Mouse (Mus musculus): ENCODE results near the gene Fgfr2. TPM values are rescaled to one million over a fixed set of nuclear protein-coding genes. Genes with fewer than 3 reads are reported as not detected.

Gene Fgfr2
- polyA plus RNA-seq, 1 experiment: 14.7 TPM

DNA sequence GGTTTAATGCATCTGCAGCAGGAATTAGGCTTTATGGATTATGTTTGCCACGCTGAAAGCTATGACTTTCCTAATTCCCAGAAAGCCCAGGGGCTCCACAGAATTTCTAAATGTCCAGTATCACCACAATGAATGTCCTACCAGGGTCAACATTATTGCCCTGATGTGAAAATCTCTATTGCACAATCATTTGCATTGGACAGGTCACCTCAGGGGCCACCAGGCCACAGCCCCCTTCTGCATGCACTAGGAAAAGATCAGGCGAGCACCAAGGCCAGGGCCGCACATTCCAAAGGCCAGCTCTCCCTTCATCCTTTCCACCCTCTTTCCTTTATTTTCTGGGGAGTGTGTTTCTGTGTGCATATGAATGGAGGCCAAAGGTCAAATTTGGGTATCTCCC lies 2897.9 kb downstream of the Fgfr2 start:
- TF ChIP-seq POLR2A (IDR thresholded peaks at IDR 0.05; ENCODE audit: low read depth, low read length) (no peak), CTCF (IDR thresholded peaks at IDR 0.05; ENCODE audit: extremely low read depth, insufficient read length, insufficient replicate concordance, low read depth, low read length) (no peak)
- Histone ChIP-seq H3K4me1 (ENCODE audit: control insufficient read depth, insufficient read depth, insufficient read length, low read length) (no peaks in the 10 kb centered on the region), H3K27me3 (ENCODE audit: control insufficient read depth, insufficient read depth, low read length) (no peaks in the 10 kb centered on the region), H3K4me3 (ENCODE audit: low read depth, low read length) (no peak overlapping the region), H3K27ac (ENCODE audit: insufficient read depth, low read depth, low read length) (no peak overlapping the region), H3K36me3 (ENCODE audit: control insufficient read depth, insufficient read depth, low read length) (no peaks in the 10 kb centered on the region)
- 72% methylated on average over 3 of the region's 3 CpGs for WGBS

DNA sequence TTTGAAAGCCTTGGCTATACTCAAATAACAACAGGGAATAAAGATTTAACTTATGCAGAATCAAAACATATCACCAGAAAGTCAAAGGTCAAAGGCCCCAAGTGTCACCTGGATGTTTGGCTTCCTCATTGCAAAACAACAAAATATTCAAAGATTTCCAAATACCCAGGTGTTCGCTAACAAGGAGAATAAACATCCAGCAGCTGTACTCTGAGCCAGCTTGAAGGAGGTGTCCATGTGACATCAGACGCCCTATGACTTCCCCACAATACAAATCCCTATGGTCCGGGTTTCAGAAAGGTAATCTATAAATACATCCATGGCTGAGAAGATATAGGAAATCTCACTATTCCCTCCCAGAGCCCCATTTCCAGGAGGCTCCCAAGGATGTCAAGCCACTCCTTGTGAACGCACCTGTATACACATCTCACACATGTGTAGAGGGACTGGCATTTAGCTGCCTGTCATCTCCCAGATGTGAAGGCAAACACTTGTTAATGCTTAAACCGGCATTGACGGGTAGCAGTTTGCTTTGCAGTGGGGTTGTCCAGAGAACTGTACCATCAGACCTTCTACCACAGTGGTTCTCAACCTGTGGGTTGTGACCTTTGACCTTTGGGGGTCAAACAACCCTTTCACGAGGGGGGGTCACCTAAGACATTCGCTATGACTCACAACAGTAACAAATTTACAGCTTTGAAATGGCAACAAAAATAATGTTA lies 2900.4 kb downstream of the Fgfr2 start:
- TF ChIP-seq POLR2A (IDR thresholded peaks at IDR 0.05; ENCODE audit: low read depth, low read length) (no peak), CTCF (IDR thresholded peaks at IDR 0.05; ENCODE audit: extremely low read depth, insufficient read length, insufficient replicate concordance, low read depth, low read length) (no peak)
- H3K27me3 ChIP-seq (ENCODE audit: control insufficient read depth, insufficient read depth, low read length): no peaks in the 10 kb centered on the region
- WGBS: 41% methylated on average over 8 of the region's 8 CpGs
- H3K36me3 ChIP-seq (ENCODE audit: control insufficient read depth, insufficient read depth, low read length): no peaks in the 10 kb centered on the region
- H3K4me1 ChIP-seq (ENCODE audit: control insufficient read depth, insufficient read depth, insufficient read length, low read length): peaks cover 4% of the 10 kb centered on the region; the same call in 1 of the 2 replicates
- H3K4me3 ChIP-seq (ENCODE audit: low read depth, low read length): no peak overlapping the region
- no peak overlapping the region for H3K27ac ChIP-seq (ENCODE audit: insufficient read depth, low read depth, low read length)

DNA sequence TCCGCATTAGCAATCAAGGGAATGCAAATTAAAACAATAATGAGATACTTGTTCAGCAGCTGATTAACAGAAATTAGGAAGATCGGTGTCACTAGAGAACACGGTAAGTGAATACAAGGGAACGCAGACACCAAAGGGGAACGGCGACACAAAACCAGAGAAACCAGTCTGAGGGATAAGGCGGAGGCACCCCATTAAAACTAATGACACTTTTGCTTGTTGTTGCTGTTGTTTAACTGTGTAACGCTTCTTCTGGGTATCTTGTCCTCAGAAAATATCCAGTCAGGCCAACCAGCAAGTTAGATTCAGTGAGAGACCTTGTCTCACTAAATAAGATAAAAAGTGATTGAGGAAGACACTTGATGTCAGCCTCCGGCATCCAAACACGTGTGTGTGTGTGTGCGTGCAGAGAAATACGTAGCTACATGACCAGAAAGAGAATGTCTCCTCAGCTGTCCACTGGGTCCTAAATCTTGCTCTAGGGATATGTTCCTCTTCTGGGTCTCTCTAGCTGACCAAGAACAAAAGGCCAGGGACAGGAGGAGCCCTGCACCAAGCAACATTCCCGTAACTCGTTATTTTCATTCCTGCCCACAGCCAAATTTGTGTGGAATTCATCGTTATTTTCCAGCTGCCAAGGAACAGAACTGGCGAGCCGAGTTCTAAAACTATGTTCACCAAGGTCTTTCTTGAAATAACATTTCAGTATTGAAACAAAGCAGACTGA lies 2901.3 kb downstream of the Fgfr2 start:
- H3K4me3 ChIP-seq (ENCODE audit: low read depth, low read length): no peak overlapping the region
- WGBS: 83% methylated on average over 17 of the region's 17 CpGs
- H3K27me3 ChIP-seq (ENCODE audit: control insufficient read depth, insufficient read depth, low read length): no peaks in the 10 kb centered on the region
- H3K4me1 ChIP-seq (ENCODE audit: control insufficient read depth, insufficient read depth, insufficient read length, low read length): peaks cover 4% of the 10 kb centered on the region; the same call in 1 of the 2 replicates
- no peak for TF ChIP-seq CTCF (IDR thresholded peaks at IDR 0.05; ENCODE audit: extremely low read depth, insufficient read length, insufficient replicate concordance, low read depth, low read length)
- no peak for TF ChIP-seq POLR2A (IDR thresholded peaks at IDR 0.05; ENCODE audit: low read depth, low read length)
- H3K36me3 ChIP-seq (ENCODE audit: control insufficient read depth, insufficient read depth, low read length): no peaks in the 10 kb centered on the region
- H3K27ac ChIP-seq (ENCODE audit: insufficient read depth, low read depth, low read length): no peak overlapping the region

DNA sequence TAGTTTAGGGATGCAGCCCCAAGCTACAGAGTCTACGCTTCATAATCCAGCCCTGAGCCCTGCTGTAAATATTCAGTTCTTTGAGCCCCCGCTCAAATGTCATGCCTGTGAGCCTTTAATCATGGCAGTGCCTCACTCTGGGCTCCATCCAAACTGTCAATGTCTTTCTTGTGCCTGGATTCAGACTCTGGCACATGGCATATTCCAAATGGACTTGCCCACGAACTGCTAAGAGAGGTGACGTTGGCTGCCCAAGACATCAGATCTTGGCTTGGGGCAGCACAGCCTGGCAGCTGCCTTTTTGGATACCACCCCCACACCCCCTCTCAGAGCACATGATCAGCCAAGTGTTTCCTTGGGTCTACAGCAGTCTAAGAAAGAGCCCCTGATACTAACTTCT lies 2902.5 kb downstream of the Fgfr2 start:
- TF ChIP-seq CTCF (IDR thresholded peaks at IDR 0.05; ENCODE audit: extremely low read depth, insufficient read length, insufficient replicate concordance, low read depth, low read length): no peak
- TF ChIP-seq POLR2A (IDR thresholded peaks at IDR 0.05; ENCODE audit: low read depth, low read length): no peak
- WGBS: 85% methylated on average over 4 of the region's 4 CpGs
- H3K27ac ChIP-seq (ENCODE audit: insufficient read depth, low read depth, low read length): no peak overlapping the region
- peaks cover 4% of the 10 kb centered on the region; the same call in 1 of the 2 replicates for H3K4me1 ChIP-seq (ENCODE audit: control insufficient read depth, insufficient read depth, insufficient read length, low read length)
- no peaks in the 10 kb centered on the region for H3K27me3 ChIP-seq (ENCODE audit: control insufficient read depth, insufficient read depth, low read length)
- no peaks in the 10 kb centered on the region for H3K36me3 ChIP-seq (ENCODE audit: control insufficient read depth, insufficient read depth, low read length)
- H3K4me3 ChIP-seq (ENCODE audit: low read depth, low read length): no peak overlapping the region

DNA sequence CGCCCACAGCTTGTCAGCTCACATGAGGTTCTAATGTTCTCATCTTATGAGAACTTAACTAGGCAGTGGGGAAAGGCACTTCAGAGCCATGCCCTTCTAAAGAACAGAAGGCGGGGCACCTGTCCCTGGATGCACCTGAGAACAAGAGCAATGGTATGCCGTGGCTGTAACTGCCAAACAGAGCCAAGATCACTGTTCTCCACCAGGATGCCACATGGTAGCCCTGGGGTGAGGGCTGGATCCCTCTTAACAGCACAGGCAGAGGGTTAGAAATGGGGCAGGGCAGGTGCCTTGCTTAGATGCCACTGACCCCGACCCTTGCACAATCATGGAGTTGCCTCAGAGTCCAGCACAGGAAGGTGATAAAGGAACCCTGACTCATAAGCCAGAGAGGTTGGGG lies 2903.3 kb downstream of the Fgfr2 start:
- no peak overlapping the region for H3K27ac ChIP-seq (ENCODE audit: insufficient read depth, low read depth, low read length)
- no peak for TF ChIP-seq POLR2A (IDR thresholded peaks at IDR 0.05; ENCODE audit: low read depth, low read length)
- TF ChIP-seq CTCF (IDR thresholded peaks at IDR 0.05; ENCODE audit: extremely low read depth, insufficient read length, insufficient replicate concordance, low read depth, low read length): no peak
- peaks cover 4% of the 10 kb centered on the region; the same call in 1 of the 2 replicates for H3K4me1 ChIP-seq (ENCODE audit: control insufficient read depth, insufficient read depth, insufficient read length, low read length)
- H3K4me3 ChIP-seq (ENCODE audit: low read depth, low read length): no peak overlapping the region
- H3K27me3 ChIP-seq (ENCODE audit: control insufficient read depth, insufficient read depth, low read length): no peaks in the 10 kb centered on the region
- 41% methylated on average over 4 of the region's 4 CpGs for WGBS
- no peaks in the 10 kb centered on the region for H3K36me3 ChIP-seq (ENCODE audit: control insufficient read depth, insufficient read depth, low read length)

DNA sequence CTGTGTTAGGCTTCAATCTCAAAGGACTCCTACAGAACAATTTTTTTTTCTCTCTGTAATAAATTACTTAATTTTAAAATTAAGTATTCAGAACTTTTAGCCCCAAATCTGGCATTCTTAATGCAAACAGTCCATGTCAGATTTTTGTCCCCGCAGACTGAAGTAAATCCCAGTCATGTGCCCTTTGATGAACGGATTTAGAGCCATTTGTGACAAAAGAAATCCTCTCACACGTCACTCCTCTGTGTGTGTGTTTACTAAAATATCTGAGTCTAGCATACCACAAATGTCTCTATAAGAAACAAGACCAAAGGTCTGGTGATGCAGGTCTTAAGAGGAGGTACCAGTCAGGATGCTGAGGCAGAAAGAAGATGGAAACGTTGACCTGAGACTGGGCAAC lies 2906.9 kb downstream of the Fgfr2 start:
- Histone ChIP-seq H3K27me3 (ENCODE audit: control insufficient read depth, insufficient read depth, low read length) (no peaks in the 10 kb centered on the region), H3K4me1 (ENCODE audit: control insufficient read depth, insufficient read depth, insufficient read length, low read length) (peaks cover 4% of the 10 kb centered on the region; the same call in 1 of the 2 replicates), H3K4me3 (ENCODE audit: low read depth, low read length) (no peak overlapping the region), H3K36me3 (ENCODE audit: control insufficient read depth, insufficient read depth, low read length) (no peaks in the 10 kb centered on the region), H3K27ac (ENCODE audit: insufficient read depth, low read depth, low read length) (no peak overlapping the region)
- WGBS: 73% methylated on average over 4 of the region's 4 CpGs
- TF ChIP-seq POLR2A (IDR thresholded peaks at IDR 0.05; ENCODE audit: low read depth, low read length) (no peak), CTCF (IDR thresholded peaks at IDR 0.05; ENCODE audit: extremely low read depth, insufficient read length, insufficient replicate concordance, low read depth, low read length) (no peak)

All from small intestine, adult 2 months (tissue).